Mouse (Mus musculus): ENCODE measurements around the gene Zc3h12a.

Zc3h12a gene

DNA sequence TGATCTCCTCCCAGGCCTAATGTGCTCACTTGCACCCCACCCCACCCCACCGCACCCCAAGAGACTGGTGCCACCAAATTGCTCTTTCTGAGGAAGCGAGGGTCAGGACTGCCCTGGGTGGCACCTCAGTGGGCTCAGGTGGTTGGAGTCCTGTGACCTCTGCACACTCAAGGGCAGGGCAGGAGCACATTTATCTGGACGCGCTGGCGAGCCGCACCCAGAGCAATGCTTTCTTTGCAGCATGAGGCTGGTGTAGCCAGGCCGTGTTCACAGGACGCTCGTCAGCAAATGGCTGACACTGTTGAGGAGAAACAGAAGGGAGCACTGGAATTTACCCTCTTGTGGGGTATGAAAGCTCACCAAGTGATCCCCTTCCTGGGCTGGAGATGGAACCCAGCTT lies 22.3 kb downstream of the Zc3h12a start:
- DNase-seq, result no peak

GRCm38 (mm10) chr4:125101334-125101733 lies 26.3 kb downstream of the Zc3h12a start:
- DNase-seq, result no peak

GRCm38 (mm10) chr4:125099458-125099857 lies 28.2 kb downstream of the Zc3h12a start:
- peak; percentile 64 to 86 for DNase-seq

DNA sequence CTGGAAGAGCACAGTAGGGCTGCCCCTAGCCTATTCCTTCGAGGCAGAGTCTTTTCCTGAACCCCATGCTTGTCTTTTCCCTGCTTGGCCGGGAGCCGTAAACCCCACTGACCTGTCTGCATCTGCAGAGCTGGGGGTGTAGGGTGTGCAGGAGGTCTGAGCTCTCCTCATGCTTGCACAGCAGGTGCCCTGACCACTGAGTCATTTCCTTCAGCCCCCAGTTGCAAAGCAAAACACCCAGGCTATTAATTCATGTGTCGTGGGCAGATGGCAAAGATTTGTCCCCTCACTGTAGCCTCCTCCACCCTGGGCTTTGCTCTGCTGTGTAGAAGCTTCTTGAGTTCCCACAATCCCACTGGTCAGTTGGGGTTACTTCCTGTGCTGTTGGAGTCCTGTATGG lies 30.2 kb downstream of the Zc3h12a start:
- no peak for DNase-seq

GRCm38 (mm10) chr4:125096066-125096465 lies 31.6 kb downstream of the Zc3h12a start:
- DNase-seq, result no peak

- no peak for DNase-seq
These were observed 34.6 kb downstream of the Zc3h12a start for GRCm38 (mm10) chr4:125093031-125093430.

DNA sequence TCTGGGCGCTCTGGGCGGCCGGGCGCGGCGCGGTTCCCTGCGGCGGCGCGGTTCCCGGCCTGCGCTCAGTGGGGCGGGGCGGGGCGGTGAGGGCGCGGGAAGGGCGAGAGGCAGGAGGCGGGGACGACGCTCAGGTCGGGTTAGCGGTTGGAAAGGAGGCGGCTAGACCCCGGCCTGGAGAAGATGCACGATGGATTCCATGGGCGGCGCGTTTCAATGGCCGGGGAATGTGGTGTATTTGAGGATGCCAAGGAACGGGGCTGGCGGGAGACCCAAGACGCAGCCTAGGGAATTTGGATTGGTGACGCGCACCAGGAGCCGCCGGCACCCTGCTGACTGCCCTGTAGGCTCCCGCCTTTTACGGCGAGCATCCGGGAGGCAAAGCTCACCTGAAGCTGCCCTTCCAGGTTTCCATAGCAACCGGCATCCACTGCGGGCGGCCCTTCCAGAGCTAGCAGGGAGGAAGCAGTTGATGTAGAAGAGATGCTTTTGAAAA lies 42.2 kb downstream of the Zc3h12a start:
- DNase-seq, result no peak

DNA sequence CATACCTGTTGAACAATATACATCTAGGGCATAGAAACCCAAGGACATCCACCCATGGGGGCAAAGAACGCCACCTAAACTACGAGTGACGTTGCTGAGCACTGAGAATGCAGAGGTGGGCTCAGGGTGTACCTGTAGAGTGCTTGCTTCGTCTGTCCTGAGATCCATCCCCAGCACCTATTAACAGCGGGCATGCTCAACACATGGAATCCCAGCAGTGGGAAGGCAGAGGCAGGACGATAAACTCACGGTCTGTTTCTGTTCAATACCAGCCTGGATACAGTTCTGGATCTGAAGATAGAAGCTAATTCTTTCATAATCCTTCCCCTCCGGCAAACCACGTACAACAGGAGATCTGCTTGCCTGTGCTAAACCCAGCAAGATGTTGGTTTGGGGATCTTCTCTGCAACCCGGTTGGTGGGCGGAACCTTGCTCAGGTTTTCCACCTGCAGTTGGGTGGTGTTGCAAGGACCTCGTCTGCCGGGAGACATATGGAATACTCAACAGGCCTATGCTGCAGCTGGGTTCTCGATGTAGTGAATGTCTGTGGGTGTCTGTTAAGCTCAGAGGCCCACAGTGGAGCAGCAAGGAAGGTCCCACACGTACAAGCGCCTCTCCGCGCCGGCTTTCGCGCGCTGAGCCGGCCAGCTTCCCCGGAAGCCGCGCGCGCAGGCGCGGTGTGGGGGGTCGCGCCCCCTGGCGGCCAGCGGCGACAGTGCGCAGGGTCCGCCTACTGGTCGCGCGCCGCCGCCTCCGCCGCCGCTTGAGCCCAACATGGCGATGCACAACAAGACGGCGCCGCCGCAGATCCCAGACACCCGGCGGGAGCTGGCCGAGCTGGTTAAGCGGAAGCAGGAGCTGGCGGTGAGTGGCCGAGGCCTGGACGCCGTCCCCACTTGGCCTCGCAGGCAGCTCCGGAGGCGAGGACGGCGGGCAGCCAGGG lies 43.0 kb downstream of the Zc3h12a start, which contains the start of gene Meaf6:
Gene Meaf6, plus strand, starts transcription at position 732 of the 943 bp plus-strand sequence.
- peak; percentile 94 to 95 for DNase-seq

DNA sequence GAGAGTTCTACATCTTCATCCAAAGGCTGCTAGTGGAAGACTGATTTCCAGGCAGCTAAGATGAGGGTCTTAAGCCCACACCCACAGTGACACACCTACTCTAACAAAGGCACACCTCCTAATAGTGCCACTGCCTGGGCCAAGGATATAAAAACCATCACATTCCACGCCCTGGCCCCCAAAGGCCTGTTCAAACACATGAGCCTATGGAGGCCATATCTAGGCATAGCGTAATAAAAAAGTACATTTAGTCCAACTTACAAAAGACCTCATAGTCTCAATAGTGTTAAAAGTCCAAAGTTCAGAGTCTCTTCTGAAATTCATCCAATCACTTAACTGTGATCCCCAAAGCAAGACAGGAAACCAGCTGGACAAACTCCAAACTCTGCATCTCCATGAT lies 48.9 kb downstream of the Zc3h12a start:
- no peak for DNase-seq

DNA sequence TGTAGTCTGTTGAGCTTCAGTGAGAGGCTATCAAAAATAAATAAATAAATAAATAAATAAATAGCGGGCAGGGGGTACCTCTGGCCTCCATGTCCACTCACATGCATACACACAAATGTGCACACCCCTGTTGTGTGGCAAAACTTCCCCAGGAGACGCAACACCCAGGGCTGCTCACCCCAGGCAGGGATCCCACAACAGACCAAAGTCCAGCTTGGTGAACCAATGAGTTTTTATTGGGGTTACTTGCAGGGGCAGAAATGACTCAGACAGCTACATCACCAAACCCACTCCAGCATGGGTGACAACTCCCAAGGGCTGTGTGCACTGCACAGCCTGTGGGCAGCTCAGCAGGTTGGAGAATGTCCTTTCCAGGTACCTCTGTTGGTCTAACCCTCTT lies 49.9 kb downstream of the Zc3h12a start:
- no peak for DNase-seq

Measured in lung, postnatal 4 days (tissue).